Mouse (Mus musculus) kidney, postnatal 0 days (tissue): ENCODE data around the gene Eef1g. TPM values are rescaled to one million over a fixed set of nuclear protein-coding genes. Genes with fewer than 3 reads are reported as not detected.
A peak's percentile ranks its signal among the peaks of the same experiment; 100 is the strongest.

Experiments
- ATAC-seq: fragments of 200-750 bp; cut with Nextera tagmentation; replicated peaks from 2 replicates; pipeline ENCODE4 v1.8.0; 2017; ENCODE audit warnings: low read depth, moderate number of reproducible peaks, moderate TSS enrichment, moderate library complexity; ENCODE audit not compliant: low FRiP score
- DNase-seq: peaks from one replicate; pipeline ENCODE4 v3.0.0-alpha.2; 2016; ENCODE audit warnings: low spot score
- H3K27ac ChIP-seq: fragments of 300-500 bp; sonication (generic); 2 replicates; pipeline ENCODE4 v1.5.1; 2014; ENCODE audit warnings: mild to moderate bottlenecking
- H3K27me3 ChIP-seq: fragments of 300-500 bp; sonication (generic); 2 replicates; pipeline ENCODE4 v1.6.1; 2014; ENCODE audit warnings: low read length, mixed read lengths; ENCODE audit not compliant: insufficient read depth
- H3K36me3 ChIP-seq: fragments of 300-500 bp; sonication (generic); 2 replicates; pipeline ENCODE4 v1.6.1; 2014; ENCODE audit warnings: low read length, mixed read lengths; ENCODE audit not compliant: insufficient read depth
- H3K4me1 ChIP-seq: fragments of 300-500 bp; sonication (generic); replicated peaks from 2 replicates; pipeline ENCODE4 v1.6.1; 2014; ENCODE audit warnings: antibody characterized with exemption, low read length, mixed read lengths; ENCODE audit not compliant: insufficient read depth
- H3K4me2 ChIP-seq: fragments of 300-500 bp; sonication (generic); 2 replicates; pipeline ENCODE4 v1.6.1; 2014; ENCODE audit warnings: mild to moderate bottlenecking, low read length, moderate library complexity, mixed read lengths
- H3K4me3 ChIP-seq: fragments of 300-500 bp; sonication (generic); replicated peaks from 2 replicates; pipeline ENCODE4 v1.5.1; 2014; ENCODE audit warnings: low read depth, low read length
- H3K9ac ChIP-seq: fragments of 300-500 bp; sonication (generic); 2 replicates; pipeline ENCODE4 v1.6.1; 2014; ENCODE audit warnings: low read depth, low read length
- H3K9me3 ChIP-seq: fragments of 300-500 bp; sonication (generic); replicated peaks from 2 replicates; pipeline ENCODE4 v1.6.1; 2016; ENCODE audit warnings: low read length, inconsistent platforms, mixed read lengths
- CTCF ChIP-seq: IDR thresholded peaks from 2 replicates; pipeline ENCODE4 v1.5.1; 2016; ENCODE audit warnings: antibody characterized with exemption, low read depth, mild to moderate bottlenecking, moderate library complexity
- WGBS: fragments of 180-500 bp; shearing (Covaris S2); extraction: QIAGEN DNeasy Blood & Tissue Kit; methylation state at CpG from one replicate; pipeline ENCODE4 v1.1.7; 2014; 5-methylcytosine and 5-hydroxymethylcytosine counted together
- polyA plus RNA-seq: library from polyadenylated mRNA; unstranded; fragments of >200 nt; fragmentation: Nextera tagmentation; extraction: Ambion mirVana; gene quantifications from 2 replicates; pipeline ENCODE4 v1.2.1, GENCODE M21; 2015

The Eef1g gene
- polyA plus RNA-seq, 1 experiment from 2014 or later, result 328 TPM

GRCm38 (mm10) chr19:9025562-9026257 is 58.9 kb downstream of the Eef1g start:
- no peaks in the 10 kb centered on the region for H3K9me3 ChIP-seq
- ATAC-seq, result no peak
- no peak overlapping the region for H3K4me3 ChIP-seq
- H3K4me2 ChIP-seq, result no peak overlapping the region
- DNase-seq, result no peak
- WGBS, result 79% methylated on average over 5 of the region's 5 CpGs
- TF ChIP-seq CTCF, result no peak
- H3K27me3 ChIP-seq, result no peaks in the 10 kb centered on the region
- no peak overlapping the region for H3K9ac ChIP-seq
- H3K4me1 ChIP-seq, result no peaks in the 10 kb centered on the region
- H3K27ac ChIP-seq, result 0 out of 2 replicates have a peak overlapping the region, but pooled peaks have one; percentile 11
- H3K36me3 ChIP-seq, result no peaks in the 10 kb centered on the region

GRCm38 (mm10) chr19:9026634-9027033 is 59.8 kb downstream of the Eef1g start:
- no peaks in the 10 kb centered on the region for H3K36me3 ChIP-seq
- DNase-seq (no peak), ATAC-seq (no peak)
- H3K27me3 ChIP-seq, result no peaks in the 10 kb centered on the region
- no peaks in the 10 kb centered on the region for H3K4me1 ChIP-seq
- H3K9me3 ChIP-seq, result no peaks in the 10 kb centered on the region
- WGBS, result 59% methylated on average over 4 of the region's 4 CpGs
- no peak overlapping the region for H3K4me3 ChIP-seq
- no peak for TF ChIP-seq CTCF
- no peak overlapping the region for H3K4me2 ChIP-seq
- no peak overlapping the region for H3K27ac ChIP-seq
- no peak overlapping the region for H3K9ac ChIP-seq

GRCm38 (mm10) chr19:9027795-9028194 is 61.0 kb downstream of the Eef1g start:
- H3K27ac ChIP-seq, result no peak overlapping the region
- 25% methylated on average over 5 of the region's 5 CpGs for WGBS
- H3K27me3 ChIP-seq, result no peaks in the 10 kb centered on the region
- no peak overlapping the region for H3K4me2 ChIP-seq
- H3K4me1 ChIP-seq, result no peaks in the 10 kb centered on the region
- H3K36me3 ChIP-seq, result no peaks in the 10 kb centered on the region
- no peak overlapping the region for H3K4me3 ChIP-seq
- no peak for ATAC-seq
- peak; percentile 16 for DNase-seq
- TF ChIP-seq CTCF, result no peak
- no peaks in the 10 kb centered on the region for H3K9me3 ChIP-seq
- H3K9ac ChIP-seq, result no peak overlapping the region

Other genes with a start within 250 kb of the Eef1g start
- 151 and 158 TPM in 2 replicates for gene Slc3a2, start 243.7 kb upstream of the Eef1g start, polyA plus RNA-seq
- 71.3 and 77.7 TPM in 2 replicates for gene Wdr74, start 231.2 kb upstream of the Eef1g start, polyA plus RNA-seq
- 0.75 and 1.1 TPM in 2 replicates for gene 1700092M07Rik, start 226.3 kb upstream of the Eef1g start, polyA plus RNA-seq
- 105 and 115 TPM in 2 replicates for gene Stx5a, start 225.6 kb upstream of the Eef1g start, polyA plus RNA-seq
- 114 and 123 TPM in 2 replicates for gene Nxf1, start 210.0 kb upstream of the Eef1g start, polyA plus RNA-seq
- gene Tmem223, start 196.0 kb upstream of the Eef1g start, polyA plus RNA-seq, result 248 and 286 TPM in 2 replicates
- 103 and 113 TPM in 2 replicates for gene Tmem179b, start 192.6 kb upstream of the Eef1g start, polyA plus RNA-seq
- gene Taf6l, start 180.6 kb upstream of the Eef1g start, polyA plus RNA-seq, result 28.4 and 28.6 TPM in 2 replicates
- gene Polr2g, start 168.5 kb upstream of the Eef1g start, polyA plus RNA-seq, result 185 and 187 TPM in 2 replicates
- gene Zbtb3, start 164.5 kb upstream of the Eef1g start, polyA plus RNA-seq, result 3.6 TPM in 2 replicates
- gene Ttc9c, start 147.7 kb upstream of the Eef1g start, polyA plus RNA-seq, result 32.2 and 35.9 TPM in 2 replicates
- gene Hnrnpul2, start 147.0 kb upstream of the Eef1g start, polyA plus RNA-seq, result 5.5 and 6.3 TPM in 2 replicates
- gene AC129217.1, start 137.3 kb upstream of the Eef1g start, polyA plus RNA-seq, result not detected in 2 replicates
- 57.0 and 60.1 TPM in 2 replicates for gene Bscl2, start 129.6 kb upstream of the Eef1g start, polyA plus RNA-seq
- 1.5 and 1.6 TPM in 2 replicates for gene Gng3, start 127.8 kb upstream of the Eef1g start, polyA plus RNA-seq
- 0.85 and 1.1 TPM in 2 replicates for gene Lrrn4cl, start 116.3 kb upstream of the Eef1g start, polyA plus RNA-seq
- 195 and 206 TPM in 2 replicates for gene Ubxn1, start 95.5 kb upstream of the Eef1g start, polyA plus RNA-seq
- gene Uqcc3, start 86.1 kb upstream of the Eef1g start, polyA plus RNA-seq, result 94.5 and 97.4 TPM in 2 replicates
- 69.8 and 70.8 TPM in 2 replicates for gene Lbhd1, start 83.3 kb upstream of the Eef1g start, polyA plus RNA-seq
- not detected in 2 replicates for gene Gm49403, start 83.1 kb upstream of the Eef1g start, polyA plus RNA-seq
- gene 1810009A15Rik, start 78.2 kb upstream of the Eef1g start, polyA plus RNA-seq, result 69.0 and 76.7 TPM in 2 replicates
- not detected in 2 replicates for gene Gm49416, start 78.1 kb upstream of the Eef1g start, polyA plus RNA-seq
- 27.4 and 29.8 TPM in 2 replicates for gene Ints5, start 74.0 kb upstream of the Eef1g start, polyA plus RNA-seq
- 74.6 and 80.9 TPM in 2 replicates for gene Ganab, start 69.0 kb upstream of the Eef1g start, polyA plus RNA-seq
- gene B3gat3, start 46.7 kb upstream of the Eef1g start, polyA plus RNA-seq, result 44.0 and 45.1 TPM in 2 replicates
- 5.7 and 6.0 TPM in 2 replicates for gene Rom1, start 37.7 kb upstream of the Eef1g start, polyA plus RNA-seq
- 25.5 and 26.2 TPM in 2 replicates for gene Eml3, start 37.5 kb upstream of the Eef1g start, polyA plus RNA-seq
- 103 and 116 TPM in 2 replicates for gene Mta2, start 25.2 kb upstream of the Eef1g start, polyA plus RNA-seq
- gene Tut1, start 13.2 kb upstream of the Eef1g start, polyA plus RNA-seq, result 19.9 and 22.3 TPM in 2 replicates
- 22.5 and 27.5 TPM in 2 replicates for gene Ahnak, start 22.2 kb downstream of the Eef1g start, polyA plus RNA-seq
- gene Scgb1a1, start 120.9 kb downstream of the Eef1g start, polyA plus RNA-seq, result not detected in 2 replicates
- gene Asrgl1, start 168.6 kb downstream of the Eef1g start, polyA plus RNA-seq, result 13.4 and 14.6 TPM in 2 replicates